Mouse (Mus musculus) gastrocnemius, postnatal 14 days (tissue): Measurements from ENCODE around the gene Slfn5. TPM values are rescaled to one million over a fixed set of nuclear protein-coding genes. Genes with fewer than 3 reads are reported as not detected.
"Not testable (repeated sequence)": the region's sequence is repeated elsewhere in the genome, so short reads cannot be mapped to it uniquely, and the experiment has no call there.

Experiments
- DNase-seq: peaks from one replicate; pipeline ENCODE4 v3.0.0; 2021; ENCODE audit warnings: mixed read lengths
- intact Hi-C: fragments of 180-260 bp; cut with DNase I; formaldehyde crosslinking; loops from one replicate; pipeline ENCODE4 v1.15.1; 2025; ENCODE audit warnings: low total_unique reads
- long read RNA-seq, 2 experiments: library from polyadenylated mRNA; stranded (forward); transcript quantifications; one replicate each; pipeline ENCODE4 v2.0.0; 2021
- total RNA-seq, 2 experiments: library from RNA; stranded (reverse); gene quantifications; 2 replicates each; pipeline ENCODE4 v1.2.3; 2021

The Slfn5 gene
- total RNA-seq = 10 to 100 TPM; 31.0 to 32.7 TPM
- long read RNA-seq, experiment 1, partial matches to known transcripts = 0 of 2 reads
- long read RNA-seq, experiment 1, other reads (novel, unspliced or antisense) = 2 of 2 reads
- long read RNA-seq, experiment 2, full-length matches to known transcripts = 1 of 5 reads
- long read RNA-seq, experiment 2, partial matches to known transcripts = 0 of 5 reads
- long read RNA-seq, experiment 2, other reads (novel, unspliced or antisense) = 4 of 5 reads

GRCm38 (mm10) chr11:82950736-82951481 is at the start of gene Slfn5:
Gene Slfn5, plus strand, starts transcription at chr11:82951349.
- intact Hi-C loops = no loop called here
- DNase-seq = peak; percentile 63

- intact Hi-C loops = no loop called here
- DNase-seq = no peak
Observed at GRCm38 (mm10) chr11:82901606-82902310, 49.4 kb upstream of the Slfn5 start.

GRCm38 (mm10) chr11:82904952-82905351 is 46.2 kb upstream of the Slfn5 start:
- DNase-seq = no peak
- intact Hi-C loops = no loop called here

GRCm38 (mm10) chr11:82905816-82906215 is 45.3 kb upstream of the Slfn5 start:
- no peak for DNase-seq
- intact Hi-C loops = no loop called here

- DNase-seq = peak; percentile 92
- intact Hi-C loops = no loop called here
Observed at GRCm38 (mm10) chr11:82907651-82908607, 43.2 kb upstream of the Slfn5 start, which contains the start of gene Nle1. Gene Nle1, minus strand, starts transcription at chr11:82908411.

- intact Hi-C loops = no loop called here
- no peak for DNase-seq
Observed at GRCm38 (mm10) chr11:82908608-82908989, 42.5 kb upstream of the Slfn5 start.

- no peak for DNase-seq
- intact Hi-C loops = no loop called here
Observed at GRCm38 (mm10) chr11:82910250-82910649, 40.9 kb upstream of the Slfn5 start, which contains the start of gene Unc45b. Gene Unc45b, plus strand, starts transcription at chr11:82910550.

GRCm38 (mm10) chr11:82910679-82911389 is 40.3 kb upstream of the Slfn5 start:
- peak; percentile 75 for DNase-seq
- intact Hi-C loops = no loop called here

GRCm38 (mm10) chr11:82914711-82915352 is 36.3 kb upstream of the Slfn5 start:
- peak; percentile 62 for DNase-seq
- intact Hi-C loops = no loop called here

GRCm38 (mm10) chr11:82920768-82921167 is 30.4 kb upstream of the Slfn5 start:
- no peak for DNase-seq
- intact Hi-C loops = no loop called here

- DNase-seq = no peak
- intact Hi-C loops = no loop called here
Observed at GRCm38 (mm10) chr11:82921691-82922090, 29.5 kb upstream of the Slfn5 start.

GRCm38 (mm10) chr11:82923910-82924309 is 27.2 kb upstream of the Slfn5 start:
- intact Hi-C loops, DNase-seq: not testable (repeated sequence)

- DNase-seq = no peak
- intact Hi-C loops = no loop called here
Observed at GRCm38 (mm10) chr11:82928897-82929632, 22.1 kb upstream of the Slfn5 start.

- DNase-seq = no peak
- intact Hi-C loops = no loop called here
Observed at GRCm38 (mm10) chr11:82929633-82929950, 21.6 kb upstream of the Slfn5 start.

- intact Hi-C loops = not testable (repeated sequence)
Observed at GRCm38 (mm10) chr11:82930391-82930955, 20.7 kb upstream of the Slfn5 start.

GRCm38 (mm10) chr11:82931161-82931560 is 20.0 kb upstream of the Slfn5 start:
- intact Hi-C loops, DNase-seq: not testable (repeated sequence)

More at GRCm38 (mm10) chr11:82930391-82930955, 20.7 kb upstream of the Slfn5 start:
- peak; percentile 38 for DNase-seq
